ENCODE assay signal across 18 mouse cellular contexts in genomic region chr9:63051631-63052030, GRCm38 (mm10).
"Had no signal": no experiment of that assay in that cellular context is flagged by ENCODE, and none has a peak within 500 bp of the region (broad histone marks: within the 10 kb centered on the region; RNA-seq: fewer than 3 reads in every experiment).

No protein-coding gene starts in this region.

- H3K4me1 ChIP-seq: kidney, embryonic 15.5 days; limb, embryonic 12.5 days; liver, embryonic 13.5 days; neural tube, embryonic 12.5 days; neural tube, embryonic 15.5 days had no signal

- H3K27ac ChIP-seq: kidney, embryonic 15.5 days; layer of hippocampus, adult 2 months; liver, embryonic 13.5 days; neural tube, embryonic 12.5 days; neural tube, embryonic 15.5 days had no signal

- H3K9ac ChIP-seq: kidney, embryonic 15.5 days; limb, embryonic 12.5 days; liver, embryonic 13.5 days; neural tube, embryonic 12.5 days; neural tube, embryonic 15.5 days had no signal

- H3K4me3 ChIP-seq: kidney, embryonic 15.5 days; layer of hippocampus, adult 2 months; limb, embryonic 12.5 days; liver, embryonic 13.5 days; neural tube, embryonic 12.5 days; neural tube, embryonic 15.5 days had no signal

- H3K9me3 ChIP-seq: kidney, embryonic 15.5 days; limb, embryonic 12.5 days; liver, embryonic 13.5 days; neural tube, embryonic 12.5 days; neural tube, embryonic 15.5 days had no signal

- H3K4me2 ChIP-seq: kidney, embryonic 15.5 days; limb, embryonic 12.5 days; liver, embryonic 13.5 days; midbrain, embryonic 11.5 days; neural tube, embryonic 12.5 days; neural tube, embryonic 15.5 days had no signal

- H3K36me3 ChIP-seq: kidney, embryonic 15.5 days; limb, embryonic 12.5 days; liver, embryonic 13.5 days; neural tube, embryonic 12.5 days; neural tube, embryonic 15.5 days had no signal

- DNase-seq: kidney, adult 8-10 months; kidney, postnatal 14 days; layer of hippocampus, adult 9-11 months; liver, embryonic 13.5 days; lung, adult 2 months; lung, postnatal 14 days; lung, postnatal 4 days; midbrain, embryonic 14.5 days; right cerebral cortex, postnatal 25 days; spleen, adult 18-20 months; thymus, adult 18-20 months; thymus, postnatal 36 days had no signal

- H3K27me3 ChIP-seq: kidney, embryonic 15.5 days; limb, embryonic 12.5 days; liver, embryonic 13.5 days; neural tube, embryonic 12.5 days; neural tube, embryonic 15.5 days had no signal
